Mouse (Mus musculus) cerebellum, adult 2 months (tissue): Measurements from ENCODE around the gene Armc2.

Source experiments
- CTCF ChIP-seq: fragments of 200-500 bp; IDR thresholded peaks from 2 replicates; pipeline ENCODE4 v1.5.1; 2011; ENCODE audit warnings: low read depth, mild to moderate bottlenecking, control low read depth, low read length, moderate library complexity, borderline replicate concordance; ENCODE audit not compliant: insufficient read depth
- POLR2A ChIP-seq: fragments of 200-500 bp; IDR thresholded peaks from 2 replicates; pipeline ENCODE4 v1.6.1; 2011; ENCODE audit warnings: low read length, control low read depth, borderline replicate concordance; ENCODE audit not compliant: insufficient read depth

DNA sequence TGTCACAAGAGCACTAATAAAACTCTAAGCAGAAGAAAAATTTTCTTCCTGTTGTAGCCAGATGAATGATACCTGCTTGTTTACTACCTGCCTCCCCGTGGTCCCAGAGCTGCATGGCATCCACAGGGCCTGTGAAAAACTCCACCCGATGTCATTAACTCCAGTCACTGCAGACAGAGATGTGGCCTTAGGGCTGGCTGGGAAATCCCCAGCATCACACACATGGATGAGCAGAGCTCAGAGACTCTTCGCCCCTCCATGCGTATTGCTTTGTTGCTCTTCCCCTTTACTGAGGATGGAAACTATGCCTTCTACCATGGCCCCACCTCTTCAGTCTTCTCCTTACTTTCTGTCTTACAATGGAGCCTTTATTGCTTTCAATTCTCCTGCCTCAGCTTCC is 55.5 kb downstream of the Armc2 start:
- no peak for TF ChIP-seq POLR2A
- TF ChIP-seq CTCF: no peak
